Mouse (Mus musculus): Measurements from ENCODE around the gene Snx14.

DNA sequence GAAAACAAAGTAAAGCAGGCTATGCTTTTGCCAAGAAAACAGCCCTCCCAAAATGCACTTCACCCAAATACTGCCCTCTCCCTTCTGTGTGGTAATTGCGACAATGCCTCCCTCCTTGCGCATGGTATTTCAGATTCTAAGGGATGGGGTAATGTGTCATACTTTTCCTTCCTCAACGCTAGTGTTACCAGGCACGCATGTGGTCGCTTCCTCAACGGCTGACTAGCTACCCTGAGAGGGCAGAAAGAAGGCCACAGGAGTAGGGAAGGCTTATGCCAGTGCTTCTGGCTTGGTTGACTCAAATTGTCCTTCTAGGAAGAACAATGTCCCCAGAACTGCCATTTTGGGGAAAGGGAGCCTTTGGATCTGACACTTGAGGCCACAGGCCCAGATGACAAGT, 90.1 kb downstream of the Snx14 start:
- TF ChIP-seq CTCF (IDR thresholded peaks at IDR 0.05; ENCODE audit: low read depth), result no peak
- TF ChIP-seq EP300 (optimal IDR thresholded peaks at IDR 0.05), result no peak
